Mouse (Mus musculus) embryonic fibroblast, embryonic 13.5 days (primary cell): Measurements from ENCODE around the gene Nr2e1.

ENCODE experiments used
- CTCF ChIP-seq: IDR thresholded peaks from 2 replicates; pipeline ENCODE4 v1.5.1; 2011; ENCODE audit warnings: mild to moderate bottlenecking, control low read depth, low read length, moderate library complexity, borderline replicate concordance; ENCODE audit not compliant: insufficient read depth
- POLR2A ChIP-seq: IDR thresholded peaks from 2 replicates; pipeline ENCODE4 v1.6.1; 2011; ENCODE audit warnings: low read depth, mild to moderate bottlenecking, control low read depth, low read length, moderate library complexity

GRCm38 (mm10) chr10:42613075-42613474 lies 29.6 kb upstream of the Nr2e1 start:
- TF ChIP-seq CTCF (no peak), POLR2A (no peak)
